Mouse (Mus musculus): ENCODE results near the gene Stk16. TPM values are rescaled to one million over a fixed set of nuclear protein-coding genes. Genes with fewer than 3 reads are reported as not detected.

Stk16 gene
- total RNA-seq, 2 experiments from 2014 or later = 80.3 to 85.9 TPM

- intact Hi-C loops (cut with DNase I) = no loop called here
Measured at GRCm38 (mm10) chr1:75211141-75211708, 587 bp downstream of the Stk16 start.

GRCm38 (mm10) chr1:75212542-75212941 is 1.9 kb downstream of the Stk16 start:
- intact Hi-C loops (cut with DNase I) = no loop called here
- no peak for DNase-seq (ENCODE audit: low spot score in 2 of 2)

More at GRCm38 (mm10) chr1:75211141-75211708, 587 bp downstream of the Stk16 start:
- DNase-seq (ENCODE audit: low spot score in 2 of 2) = no peak

GRCm38 (mm10) chr1:75213096-75213495 is 2.5 kb downstream of the Stk16 start:
- intact Hi-C loops (cut with DNase I) = no loop called here
- DNase-seq (ENCODE audit: low spot score in 2 of 2) = no peak

- no peak for DNase-seq (ENCODE audit: low spot score in 2 of 2)
- intact Hi-C loops (cut with DNase I) = no loop called here
Measured at GRCm38 (mm10) chr1:75214442-75214841, 3.8 kb downstream of the Stk16 start.

GRCm38 (mm10) chr1:75214886-75215285 is 4.2 kb downstream of the Stk16 start:
- DNase-seq (ENCODE audit: low spot score in 2 of 2) = peak in 1 of 2 experiments; percentile 63
- intact Hi-C loops (cut with DNase I) = no loop called here

GRCm38 (mm10) chr1:75215785-75216184 is 5.1 kb downstream of the Stk16 start:
- no peak for DNase-seq (ENCODE audit: low spot score in 2 of 2)
- intact Hi-C loops (cut with DNase I) = no loop called here

- no peak for DNase-seq (ENCODE audit: low spot score in 2 of 2)
- intact Hi-C loops (cut with DNase I) = no loop called here
Measured at GRCm38 (mm10) chr1:75216797-75217585, 6.4 kb downstream of the Stk16 start.

- peak in 1 of 2 experiments; percentile 67 for DNase-seq (ENCODE audit: low spot score in 2 of 2)
- intact Hi-C loops (cut with DNase I) = loop anchor here (1.0 to 2.0 kb wide), 2 partner anchors 18 to 45 kb away; partner anchors contain the start of gene Dnajb2
Measured at GRCm38 (mm10) chr1:75217893-75218226, 7.2 kb downstream of the Stk16 start.

- DNase-seq (ENCODE audit: low spot score in 2 of 2) = peak; percentile 76 to 85
- intact Hi-C loops (cut with DNase I) = loop anchor here (1.0 to 2.0 kb wide), 2 partner anchors 18 to 44 kb away; partner anchors contain the start of gene Dnajb2
Measured at GRCm38 (mm10) chr1:75218227-75219001, 7.8 kb downstream of the Stk16 start.

GRCm38 (mm10) chr1:75219078-75219477 is 8.4 kb downstream of the Stk16 start:
- intact Hi-C loops (cut with DNase I) = loop anchor here (2.0 kb wide), 1 partner anchor 44 kb away; no protein-coding TSS in a partner anchor
- DNase-seq (ENCODE audit: low spot score in 2 of 2) = peak; percentile 90 to 93

- intact Hi-C loops (cut with DNase I) = loop anchor here (2.0 kb wide), 1 partner anchor 43 kb away; no protein-coding TSS in a partner anchor
Measured at GRCm38 (mm10) chr1:75219531-75219930, 8.9 kb downstream of the Stk16 start, which contains the start of gene Tuba4a. Gene Tuba4a (minus strand): TSS chr1:75219865.

GRCm38 (mm10) chr1:75221538-75221937 is 10.9 kb downstream of the Stk16 start:
- no peak for DNase-seq (ENCODE audit: low spot score in 2 of 2)
- intact Hi-C loops (cut with DNase I) = no loop called here

More at GRCm38 (mm10) chr1:75219531-75219930, 8.9 kb downstream of the Stk16 start, which contains the start of gene Tuba4a:
- DNase-seq (ENCODE audit: low spot score in 2 of 2) = no peak

- intact Hi-C loops (cut with DNase I) = no loop called here
- no peak for DNase-seq (ENCODE audit: low spot score in 2 of 2)
Measured at GRCm38 (mm10) chr1:75222926-75223325, 12.3 kb downstream of the Stk16 start.

- intact Hi-C loops (cut with DNase I) = no loop called here
- no peak for DNase-seq (ENCODE audit: low spot score in 2 of 2)
Measured at GRCm38 (mm10) chr1:75223532-75223931, 12.9 kb downstream of the Stk16 start.

GRCm38 (mm10) chr1:75225473-75225872 is 14.8 kb downstream of the Stk16 start:
- intact Hi-C loops (cut with DNase I) = no loop called here
- no peak for DNase-seq (ENCODE audit: low spot score in 2 of 2)

GRCm38 (mm10) chr1:75226138-75226537 is 15.5 kb downstream of the Stk16 start:
- intact Hi-C loops (cut with DNase I) = no loop called here

GRCm38 (mm10) chr1:75227653-75228052 is 17.0 kb downstream of the Stk16 start:
- DNase-seq (ENCODE audit: low spot score in 2 of 2) = no peak
- intact Hi-C loops (cut with DNase I) = no loop called here

More at GRCm38 (mm10) chr1:75226138-75226537, 15.5 kb downstream of the Stk16 start:
- DNase-seq (ENCODE audit: low spot score in 2 of 2) = no peak

- DNase-seq (ENCODE audit: low spot score in 2 of 2) = no peak
- intact Hi-C loops (cut with DNase I) = no loop called here
Measured at GRCm38 (mm10) chr1:75229158-75229557, 18.5 kb downstream of the Stk16 start.

GRCm38 (mm10) chr1:75230335-75230994 is 19.8 kb downstream of the Stk16 start:
- no peak for DNase-seq (ENCODE audit: low spot score in 2 of 2)
- intact Hi-C loops (cut with DNase I) = no loop called here

Data from left cerebral cortex, postnatal 36 days (tissue).